Mouse (Mus musculus) B cell, adult 2 months (primary cell): ENCODE results near the gene Col4a2.

ENCODE experiments used
- DNase-seq, 2 experiments: peaks; one replicate each; pipeline ENCODE4 v3.0.0; 2022

The Col4a2 gene

DNA sequence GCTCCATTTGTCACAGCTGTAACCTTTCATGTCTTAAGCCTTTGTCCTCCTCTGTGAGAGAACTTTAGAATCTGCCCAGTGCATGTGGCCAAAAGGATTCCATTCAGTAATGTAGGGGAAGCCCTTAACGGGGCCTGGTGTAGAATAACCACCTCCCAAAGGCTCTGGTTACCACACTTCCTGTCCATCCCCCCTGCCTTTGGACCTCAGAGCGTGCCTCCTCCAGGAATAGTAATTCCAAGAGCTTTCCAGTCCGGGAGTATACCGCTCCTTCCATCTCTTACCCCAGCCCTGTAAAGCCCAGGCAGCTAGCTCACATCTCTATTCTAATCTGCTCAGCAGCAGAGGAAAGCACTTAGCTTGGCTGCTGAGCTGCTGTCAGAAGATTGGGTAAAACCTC, 14.7 kb downstream of the Col4a2 start:
- DNase-seq: no peak

DNA sequence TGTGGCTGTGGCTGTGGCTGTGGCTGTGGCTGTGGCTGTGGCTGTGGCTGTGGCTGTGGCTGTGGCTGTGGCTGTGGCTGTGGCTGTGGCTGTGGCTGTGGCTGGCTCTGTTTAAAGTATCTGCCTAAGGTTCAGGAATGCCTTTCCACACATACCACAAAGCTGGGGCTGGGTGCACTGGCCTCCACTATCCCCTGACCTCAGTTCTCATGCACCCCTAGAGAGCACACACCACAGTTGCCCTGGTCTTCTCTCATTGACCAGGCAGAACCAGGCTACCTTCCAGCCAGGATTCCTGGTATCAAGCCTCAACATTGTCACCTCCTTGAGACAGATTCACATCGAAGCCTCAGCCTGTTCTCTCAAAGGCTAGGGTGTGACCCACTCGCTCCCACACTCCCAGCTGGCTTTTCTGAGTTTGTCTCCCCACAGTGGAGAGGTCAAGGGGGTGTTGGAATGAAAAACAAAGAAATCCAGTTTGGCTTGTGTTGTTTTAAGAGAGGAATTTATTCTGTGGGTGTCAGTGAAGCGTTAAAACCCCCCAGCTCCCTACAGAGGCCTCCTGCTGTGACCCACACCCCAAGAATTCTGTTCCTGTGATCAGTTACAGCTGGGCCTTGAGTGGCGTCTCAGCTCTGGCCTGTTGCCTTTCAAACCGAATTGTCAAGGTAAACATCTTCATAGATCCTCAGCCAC, 15.3 kb downstream of the Col4a2 start:
- DNase-seq: no peak

DNA sequence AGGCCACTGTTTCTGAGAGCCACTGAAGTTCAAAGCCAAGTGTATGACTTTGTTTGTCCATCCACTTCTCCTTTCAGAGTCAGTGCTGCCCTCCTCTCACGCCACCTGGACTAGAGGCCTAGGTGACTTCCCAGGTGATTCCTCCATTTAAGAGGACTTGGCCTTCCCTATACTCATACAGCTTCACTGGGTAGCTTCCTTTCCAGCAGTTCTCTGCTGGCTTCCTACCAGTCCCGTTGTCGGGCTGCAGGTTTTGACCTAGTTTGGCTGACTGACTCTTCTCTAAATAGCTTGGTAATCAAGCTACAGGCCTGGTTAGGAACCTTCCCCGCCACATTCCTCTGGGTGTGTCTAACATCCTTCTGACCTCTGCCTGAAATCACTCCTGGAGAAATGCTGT, 19.0 kb downstream of the Col4a2 start:
- no peak for DNase-seq

DNA sequence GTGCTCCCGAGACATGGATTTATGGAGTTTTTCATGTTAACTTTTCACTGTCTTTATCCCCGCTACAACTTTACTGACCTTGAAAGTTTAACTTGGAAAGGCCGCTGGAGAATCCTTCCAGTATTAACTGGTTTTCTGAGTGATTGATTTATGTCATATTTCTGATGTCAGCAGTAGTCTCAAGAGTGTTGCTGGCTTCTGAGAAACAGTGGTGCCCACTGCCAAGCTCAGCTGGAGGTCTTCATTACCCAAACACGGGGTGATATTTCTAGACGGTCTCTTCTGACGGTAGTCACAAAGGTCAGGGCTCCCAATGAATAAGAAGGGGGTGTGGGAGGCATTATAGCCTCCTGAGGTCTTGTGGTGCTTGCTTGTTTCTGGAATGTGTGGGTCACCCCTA, 21.1 kb downstream of the Col4a2 start:
- no peak for DNase-seq

DNA sequence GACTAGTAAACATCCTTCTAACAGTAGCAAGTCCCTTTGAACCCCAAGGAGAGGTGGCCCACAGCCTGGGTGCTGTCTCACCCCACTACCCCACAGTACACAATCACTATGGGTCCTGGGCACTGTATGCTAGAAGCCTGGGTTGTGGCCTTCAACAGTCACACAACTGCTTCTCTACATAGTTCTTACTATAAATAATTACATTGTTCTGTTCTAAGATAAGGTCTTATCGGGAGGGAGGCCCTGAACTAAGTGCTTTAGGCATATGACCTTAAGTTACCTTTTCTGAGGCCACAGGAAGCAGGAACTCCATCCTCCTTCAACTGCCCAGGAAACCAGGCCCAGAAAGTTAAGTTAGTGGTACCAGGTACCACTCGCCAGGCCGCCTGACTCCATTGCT, 21.9 kb downstream of the Col4a2 start:
- no peak for DNase-seq

DNA sequence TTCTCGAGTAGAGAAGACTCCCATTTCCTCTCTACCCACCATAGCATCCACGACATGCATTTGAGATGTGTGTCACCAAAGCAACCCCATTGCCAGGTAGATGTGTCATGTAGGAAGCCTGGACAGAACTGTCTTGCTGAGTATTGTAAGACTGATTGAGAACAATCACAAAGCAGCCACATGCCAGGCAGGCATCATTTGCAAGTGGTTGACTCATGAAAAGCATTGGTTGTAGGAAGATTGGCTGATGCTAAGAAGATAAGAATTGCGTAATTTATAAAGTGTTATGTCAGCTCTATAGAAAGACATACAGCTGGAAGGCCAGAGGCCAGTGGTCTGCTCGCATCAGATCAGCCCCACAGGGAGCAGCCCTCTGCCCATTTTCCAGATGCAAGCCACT, 22.6 kb downstream of the Col4a2 start:
- no peak for DNase-seq

DNA sequence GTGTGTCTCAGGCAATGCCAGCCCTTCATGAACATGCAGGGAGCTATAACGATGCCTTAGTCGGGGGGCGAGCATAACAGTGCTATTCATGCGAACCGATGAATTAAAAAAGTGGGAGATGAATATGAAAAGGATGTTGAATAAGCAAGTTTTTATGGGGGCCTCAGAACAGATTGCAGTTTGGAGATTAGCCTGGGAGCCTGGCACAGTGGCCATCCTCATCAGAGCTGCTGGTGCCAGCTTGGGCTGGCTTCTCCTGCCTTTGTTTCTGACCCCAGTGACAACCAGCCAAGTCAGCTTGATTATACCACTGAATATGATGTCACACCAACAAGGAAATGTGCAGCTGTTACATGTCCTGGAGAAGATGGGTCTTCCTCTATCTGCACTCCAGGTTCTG, 23.7 kb downstream of the Col4a2 start:
- no peak for DNase-seq

DNA sequence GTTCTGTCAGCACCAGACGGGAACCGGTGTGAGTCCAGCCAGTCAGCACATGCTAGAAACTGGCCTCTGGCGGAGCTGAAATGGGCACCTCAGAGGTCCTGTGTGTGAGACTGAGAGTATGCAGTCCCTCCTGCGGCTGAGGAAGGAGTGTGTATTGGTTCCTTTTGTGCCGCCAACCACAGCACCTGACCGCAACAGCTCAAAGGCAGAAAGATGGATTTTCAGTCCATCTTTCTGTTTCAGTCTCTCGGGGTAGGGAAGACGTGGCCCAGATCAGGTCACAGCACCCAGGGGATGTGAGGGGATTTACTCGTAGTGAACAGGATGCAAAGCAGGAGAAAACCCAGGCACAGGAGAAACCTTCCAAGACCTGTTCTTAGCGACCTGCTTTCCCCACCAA, 25.0 kb downstream of the Col4a2 start:
- no peak for DNase-seq

DNA sequence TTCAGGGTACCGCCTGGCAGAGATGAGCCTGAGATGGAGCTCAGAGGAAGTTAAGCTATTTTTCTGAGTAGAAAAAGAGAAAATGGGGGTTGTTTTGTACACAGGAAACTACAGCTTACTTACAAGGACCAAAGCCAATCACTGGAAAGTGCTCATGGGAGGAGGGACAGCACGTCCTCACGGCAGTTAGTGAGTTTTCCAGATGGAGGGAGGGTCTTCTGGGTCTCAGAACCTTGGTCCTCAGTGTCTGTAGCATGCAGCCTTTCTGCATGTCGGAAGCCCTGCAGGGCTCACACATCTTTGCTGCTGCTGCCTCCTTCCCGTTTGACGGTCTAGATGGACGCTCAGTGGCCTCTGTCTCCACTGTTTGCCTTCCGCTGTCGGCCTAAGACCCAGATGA, 25.9 kb downstream of the Col4a2 start:
- DNase-seq: no peak

DNA sequence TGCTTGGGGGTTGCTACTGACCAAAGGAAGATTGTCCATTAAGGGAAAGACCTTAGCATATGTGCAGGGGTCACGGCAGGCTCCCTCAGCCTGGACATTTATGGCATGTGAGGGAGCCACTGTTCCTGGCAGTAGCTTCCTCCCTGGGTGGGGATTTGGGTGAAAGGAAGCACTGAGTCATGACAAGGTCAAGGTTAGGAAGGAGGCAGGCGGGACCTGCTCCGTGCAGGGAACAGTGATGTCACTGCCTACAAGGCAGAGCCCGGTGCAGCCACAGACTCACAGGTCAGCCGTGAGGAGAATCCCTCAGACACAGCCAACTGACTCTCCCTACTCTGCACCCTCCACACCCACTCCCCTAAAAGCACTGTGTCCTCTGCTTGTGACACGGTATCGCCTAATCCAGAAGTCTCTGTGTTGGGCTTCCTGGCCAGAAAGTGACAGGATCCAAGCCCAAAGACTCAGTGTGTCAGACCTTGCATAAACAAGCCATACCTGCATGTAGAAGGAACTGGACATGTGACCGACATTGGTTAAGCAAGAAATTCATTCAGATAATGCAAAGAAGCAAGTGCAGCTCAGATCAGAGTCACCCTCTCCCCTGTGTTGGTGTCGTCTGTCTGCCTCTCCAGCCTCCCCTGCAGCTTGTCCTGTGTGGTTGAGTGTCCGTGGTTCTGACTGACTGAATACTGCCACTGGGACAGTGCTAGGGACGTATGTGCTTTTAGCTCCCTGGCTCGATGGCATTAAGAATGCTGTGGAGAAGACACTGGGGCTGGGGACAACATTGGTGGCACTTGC, 27.9 kb downstream of the Col4a2 start:
- DNase-seq: no peak

DNA sequence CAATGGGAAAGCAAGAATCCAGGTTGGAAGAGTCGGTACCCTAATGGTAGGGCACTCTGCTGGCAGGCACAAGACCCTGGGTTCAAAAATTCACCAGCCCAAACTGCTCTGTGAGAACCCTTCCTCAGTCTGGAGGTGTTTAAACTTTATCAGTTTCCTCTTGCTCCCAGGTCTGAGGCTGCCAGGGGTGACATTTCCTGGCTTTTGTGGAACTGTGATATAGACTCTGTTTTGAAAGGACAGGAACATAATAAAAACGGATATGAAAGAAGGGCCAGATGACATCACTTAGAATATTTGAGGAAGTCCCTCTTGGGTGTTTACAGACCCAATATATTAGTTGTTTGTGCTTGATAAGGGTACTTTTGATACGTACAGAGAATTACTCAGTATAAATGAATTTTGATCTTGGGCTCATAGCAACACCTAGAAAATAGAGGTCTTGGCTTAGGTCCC, 28.5 kb downstream of the Col4a2 start:
- DNase-seq: no peak

DNA sequence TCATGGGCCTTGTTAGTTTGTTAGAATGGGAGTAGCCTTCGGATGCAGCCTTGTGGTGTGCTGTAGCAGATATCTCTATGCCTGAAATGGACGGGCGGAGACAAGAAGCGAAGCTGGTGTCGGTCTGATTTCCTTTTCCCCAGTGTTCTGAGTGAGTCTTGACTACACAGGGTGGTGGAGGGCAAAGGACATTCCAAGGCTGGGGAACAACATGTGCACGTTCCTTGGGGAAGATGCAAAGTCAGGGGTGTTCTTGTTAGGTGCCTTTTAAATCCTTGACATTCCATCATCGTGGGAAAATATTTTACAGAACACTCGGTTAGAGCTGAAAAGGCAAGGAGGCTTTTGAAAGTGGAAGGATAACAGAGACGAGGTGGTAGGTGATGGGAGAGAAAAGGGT, 31.9 kb downstream of the Col4a2 start:
- no peak for DNase-seq

DNA sequence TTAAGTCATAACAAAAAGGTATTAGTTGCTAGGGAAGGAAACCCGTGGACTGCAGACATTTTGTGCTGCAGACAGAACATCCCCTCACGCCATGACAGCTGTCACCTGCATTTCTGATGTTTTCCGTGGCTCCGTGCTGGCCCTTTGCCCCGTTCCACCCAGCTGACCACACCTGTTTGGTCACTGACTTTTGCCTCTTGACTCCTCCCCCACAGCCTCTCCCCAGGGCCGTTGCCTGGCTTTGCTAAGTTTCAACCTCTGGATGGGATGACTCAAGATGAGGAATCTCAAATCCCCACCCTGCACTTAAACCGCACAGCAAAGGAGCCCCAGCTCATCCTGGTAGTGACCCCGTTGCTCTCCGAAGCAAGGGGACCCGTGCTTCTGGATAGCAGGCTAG, 33.6 kb downstream of the Col4a2 start:
- DNase-seq: no peak

DNA sequence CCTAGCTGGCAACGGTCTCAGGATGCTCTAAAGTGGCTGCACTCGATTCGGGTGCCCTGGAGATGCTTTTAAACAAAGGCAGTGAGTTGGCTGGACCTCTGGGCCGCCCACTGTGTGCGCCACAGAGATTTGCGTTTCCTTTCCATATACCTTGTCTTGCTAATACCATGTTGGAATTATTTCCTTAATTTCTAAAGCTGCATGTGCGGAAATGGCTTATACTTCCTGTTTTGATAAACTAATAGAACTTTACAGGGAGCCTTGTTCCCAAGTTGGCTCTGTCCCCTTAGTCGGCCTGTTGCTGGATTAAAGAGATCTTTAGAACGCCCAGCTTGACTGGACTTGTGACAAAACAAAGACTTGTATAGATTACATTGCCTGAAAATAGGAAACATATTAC, 35.1 kb downstream of the Col4a2 start:
- DNase-seq: no peak

DNA sequence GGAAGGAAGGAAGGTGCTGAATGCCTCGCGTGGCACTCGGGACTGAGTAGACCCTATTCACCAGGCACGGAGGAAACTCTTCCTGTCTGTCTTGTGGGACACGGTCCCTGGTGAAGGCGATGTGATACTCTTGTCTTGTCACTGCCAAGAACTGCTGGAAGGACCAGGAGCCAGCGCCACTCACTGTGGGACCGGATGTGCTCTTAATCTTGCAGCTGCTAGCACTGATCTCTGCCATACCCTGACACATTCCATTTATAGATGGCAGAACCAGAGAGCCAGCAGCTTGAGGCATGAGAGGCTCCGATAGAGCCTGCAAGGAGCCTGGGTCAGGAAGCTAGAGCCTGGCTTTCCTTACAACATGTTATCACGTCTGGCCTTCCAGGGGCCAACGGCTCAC, 36.0 kb downstream of the Col4a2 start:
- no peak for DNase-seq

DNA sequence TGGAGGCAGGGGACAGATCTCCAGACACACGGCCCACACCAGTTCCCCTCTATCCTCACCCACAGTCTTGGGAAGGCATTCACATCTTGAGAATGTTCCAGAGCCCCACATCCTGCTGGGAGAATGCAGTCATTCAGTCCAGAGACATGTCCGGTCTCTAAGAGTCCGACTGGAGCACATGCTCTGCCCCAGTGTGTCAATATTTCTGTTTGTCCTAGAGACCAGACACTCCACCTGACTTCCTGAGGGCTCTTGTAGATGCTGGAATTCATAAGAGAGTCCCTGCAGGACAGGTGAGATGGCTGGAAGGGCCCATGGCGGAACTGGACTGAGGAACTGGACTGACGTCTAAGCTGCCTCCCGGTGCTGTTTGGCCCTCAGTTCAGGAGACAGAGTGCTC, 38.8 kb downstream of the Col4a2 start:
- DNase-seq: no peak

DNA sequence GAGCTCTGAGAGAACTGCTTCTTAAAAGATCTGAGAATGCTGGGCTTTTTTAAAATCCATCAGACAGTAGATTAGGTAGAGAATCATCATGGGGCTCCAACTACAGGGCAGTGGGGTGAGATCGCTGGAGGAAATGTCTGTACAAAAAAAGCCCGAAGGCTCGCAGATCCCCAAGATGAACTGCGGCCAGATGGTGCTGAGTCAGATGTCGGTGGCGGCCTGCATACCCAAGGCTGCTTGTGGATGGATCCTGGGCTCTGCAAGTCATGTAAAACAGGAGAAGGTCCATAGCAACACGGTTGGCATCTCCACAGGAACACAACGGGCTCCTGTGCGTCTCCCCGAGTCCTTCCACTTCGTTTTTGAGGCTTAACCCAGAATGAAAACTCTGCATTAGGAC, 39.9 kb downstream of the Col4a2 start:
- no peak for DNase-seq

DNA sequence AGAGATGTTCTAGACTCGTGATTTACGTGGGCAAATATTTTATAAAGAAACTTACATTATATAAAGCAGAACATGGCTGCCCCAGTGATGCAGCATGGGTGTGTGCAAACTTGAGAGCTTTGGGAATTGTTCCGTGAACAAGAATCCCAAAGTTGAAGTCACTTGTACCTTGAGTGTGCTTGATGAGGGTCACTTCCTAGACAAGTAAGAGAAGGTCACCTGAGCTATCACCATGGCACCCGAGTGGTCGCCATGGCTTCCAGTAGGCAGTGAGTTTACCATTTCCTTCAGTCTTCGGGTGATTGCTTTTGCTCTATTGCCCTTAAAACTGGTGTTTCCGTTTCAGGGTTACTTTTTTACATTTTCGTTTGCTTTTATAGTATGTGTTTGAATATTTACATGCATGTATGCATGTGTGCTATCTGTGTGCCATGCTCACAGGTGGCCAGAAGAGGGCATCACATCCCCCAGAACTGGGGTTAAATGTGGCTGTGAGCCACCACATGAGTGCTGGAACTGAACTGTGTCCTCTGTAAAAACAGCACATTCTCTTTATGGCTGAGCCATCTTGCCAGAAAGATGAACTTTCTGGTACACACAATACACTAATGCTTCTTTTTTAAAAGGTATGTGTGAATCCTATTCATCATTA, 42.3 kb downstream of the Col4a2 start:
- no peak for DNase-seq

DNA sequence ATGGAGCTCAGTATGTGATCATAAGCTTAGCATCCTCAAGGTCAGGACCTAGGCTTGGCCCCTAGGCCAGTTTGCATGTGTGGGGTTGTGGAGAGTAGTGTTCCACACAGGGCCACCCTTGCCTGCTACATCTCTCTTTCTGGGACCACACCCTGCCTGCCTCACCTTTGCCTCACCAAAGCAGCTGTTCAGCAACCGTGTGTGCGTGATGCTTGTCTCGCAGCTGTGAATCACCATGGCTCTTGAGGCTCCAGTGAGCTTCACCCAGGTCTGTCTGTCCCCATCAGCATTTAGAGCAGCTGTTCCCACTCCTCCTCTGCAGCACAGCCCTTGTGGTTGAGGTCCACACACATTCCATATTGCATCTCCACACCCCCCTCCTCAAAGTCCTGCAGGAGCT, 43.3 kb downstream of the Col4a2 start:
- no peak for DNase-seq

DNA sequence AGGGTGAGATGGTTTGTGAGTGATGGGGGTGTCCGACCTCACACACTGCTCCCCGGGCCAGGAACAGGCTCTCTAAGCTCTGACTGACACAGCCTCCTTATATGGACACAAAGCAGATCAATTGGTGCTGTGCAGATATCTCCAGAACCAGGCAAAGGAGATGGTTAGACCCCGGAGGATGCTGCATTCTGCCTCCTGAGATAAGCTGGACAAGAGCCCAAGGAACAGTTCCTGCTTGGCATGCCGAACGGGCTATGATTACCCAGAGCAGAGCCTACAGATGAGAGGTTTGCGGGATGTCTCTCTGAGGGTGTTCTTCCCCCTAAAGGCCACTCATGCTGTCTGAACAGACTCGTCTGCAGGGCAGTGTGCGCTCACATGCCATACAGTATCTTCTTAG, 44.2 kb downstream of the Col4a2 start:
- DNase-seq: no peak

DNA sequence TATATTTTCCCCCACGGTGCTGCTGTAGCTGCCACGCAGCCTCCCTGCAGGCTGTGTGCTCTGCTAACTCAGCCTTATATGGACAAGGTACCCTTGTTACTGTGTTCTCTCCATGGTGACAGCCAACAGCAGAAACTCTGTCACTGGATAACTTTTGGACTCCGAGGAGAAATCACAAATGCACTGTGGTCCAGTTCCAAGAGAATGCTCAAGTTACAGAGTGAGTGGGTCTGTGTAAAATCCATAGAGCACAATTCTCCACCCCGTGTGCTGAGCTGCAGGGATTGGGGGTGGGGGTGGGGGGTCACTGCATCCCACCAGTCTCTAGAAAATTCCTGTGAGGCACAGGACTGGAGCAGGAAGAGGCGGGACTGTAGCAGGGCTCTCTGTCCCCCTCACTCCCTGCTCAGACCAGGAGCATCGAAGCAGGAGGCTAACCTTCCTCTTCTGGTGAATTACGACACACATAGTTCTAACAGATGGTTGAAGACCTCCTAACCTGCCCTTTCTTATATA, 45.4 kb downstream of the Col4a2 start:
- no peak for DNase-seq

DNA sequence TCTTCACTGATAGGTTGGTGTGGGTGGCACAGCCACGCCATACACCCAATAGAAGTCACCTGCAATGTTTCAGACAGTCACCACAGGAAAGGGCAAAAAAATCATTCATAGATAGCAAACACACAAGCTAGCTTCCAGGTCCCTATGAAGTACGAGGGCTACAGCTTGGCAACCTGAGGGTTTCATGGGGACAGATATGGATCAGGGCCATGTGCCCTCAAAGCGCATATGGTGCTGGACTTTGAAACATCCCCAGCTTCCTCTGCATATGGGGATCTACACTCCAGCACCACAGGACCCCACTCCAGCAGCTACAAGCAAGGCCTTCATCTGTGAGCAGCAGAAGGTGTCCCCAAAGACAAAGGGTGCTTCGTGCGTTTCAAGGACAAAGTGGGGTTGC, 47.2 kb downstream of the Col4a2 start:
- DNase-seq: no peak

DNA sequence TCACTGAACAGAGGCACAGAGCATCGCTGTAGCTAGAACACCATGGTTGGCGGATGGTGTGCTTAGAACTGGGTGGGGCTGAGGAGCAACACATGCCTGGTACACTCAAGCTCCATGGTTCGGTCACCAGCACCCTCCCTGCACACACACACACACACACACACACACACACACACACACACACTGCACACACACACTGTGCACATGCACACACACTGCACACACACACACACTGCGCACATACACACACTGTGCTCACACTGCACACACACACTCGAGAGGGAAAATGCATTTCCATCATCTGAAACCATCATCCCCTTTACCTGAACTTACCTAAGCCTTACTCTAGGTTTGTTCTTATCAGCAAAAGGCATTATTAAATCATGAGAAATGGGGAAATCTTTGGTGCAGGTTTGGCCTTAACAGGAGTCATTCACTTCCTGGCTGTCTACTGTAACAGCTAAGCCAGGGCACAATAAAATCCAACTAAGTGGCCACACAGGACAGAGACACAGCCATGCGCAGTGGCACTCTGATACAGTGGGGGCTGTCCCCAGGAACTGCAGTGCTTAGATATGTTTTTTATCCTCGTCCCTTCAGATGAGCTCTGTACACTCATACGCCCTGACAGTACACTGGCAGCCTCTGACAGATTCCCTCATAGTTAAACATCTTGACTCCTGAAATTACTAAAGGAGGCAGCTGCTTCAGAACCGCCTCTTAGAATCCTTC, 49.1 kb downstream of the Col4a2 start:
- no peak for DNase-seq
